Mouse (Mus musculus) layer of hippocampus, adult 8-10 months (tissue): ENCODE measurements around the gene Klf1. TPM values are rescaled to one million over a fixed set of nuclear protein-coding genes. Genes with fewer than 3 reads are reported as not detected.
"Not testable (repeated sequence)": the region's sequence is repeated elsewhere in the genome, so short reads cannot be mapped to it uniquely, and the experiment has no call there.

Source experiments
- DNase-seq, 2 experiments: peaks; one replicate each; pipeline ENCODE4 v3.0.0; 2022; ENCODE audit warnings: low spot score in 2 of 2
- total RNA-seq, 4 experiments: library from RNA; stranded (reverse); gene quantifications; 2 replicates each; pipeline ENCODE4 v1.2.4; 2022

The Klf1 gene
- total RNA-seq, 4 experiments from 2014 or later: 0.21 to 0.31 TPM; not detected in 2

DNA sequence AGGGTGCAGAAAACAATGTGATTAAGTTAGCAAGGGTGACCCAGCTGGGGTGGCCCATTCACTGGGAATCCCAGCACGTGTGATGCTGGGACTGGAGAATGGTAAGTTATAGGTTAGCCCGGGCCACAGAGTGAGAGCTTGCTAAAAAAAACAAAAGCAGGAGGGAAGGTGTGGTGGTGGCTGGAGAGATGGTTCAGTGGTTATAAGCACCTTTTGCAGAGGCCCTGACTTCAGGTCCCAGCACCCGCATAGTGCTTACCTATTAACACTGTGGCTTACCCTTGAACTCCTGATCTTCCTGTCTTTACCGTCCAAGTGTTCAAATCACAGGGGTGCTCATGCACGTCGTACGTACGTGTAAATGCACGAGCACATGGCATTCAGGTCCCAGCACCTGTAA is 5.3 kb downstream of the Klf1 start:
- no peak for DNase-seq

DNA sequence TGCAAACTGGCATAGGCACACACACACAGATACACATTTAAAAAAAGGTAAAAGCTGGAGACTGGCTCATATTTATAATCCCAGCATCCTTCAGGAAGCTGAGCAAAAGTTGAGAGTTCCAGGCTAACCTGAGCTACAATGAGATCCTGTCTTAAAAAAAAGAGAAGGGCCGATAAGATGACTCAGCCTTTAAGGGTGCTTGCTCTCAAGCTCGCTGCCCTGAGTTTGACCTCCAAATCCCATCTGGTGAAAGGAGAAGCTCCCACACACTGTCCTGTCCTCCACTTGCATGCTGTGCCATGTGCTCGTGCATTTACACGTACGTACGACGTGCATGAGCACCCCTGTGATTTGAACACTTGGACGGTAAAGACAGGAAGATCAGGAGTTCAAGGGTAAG is 5.8 kb downstream of the Klf1 start:
- no peak for DNase-seq

DNA sequence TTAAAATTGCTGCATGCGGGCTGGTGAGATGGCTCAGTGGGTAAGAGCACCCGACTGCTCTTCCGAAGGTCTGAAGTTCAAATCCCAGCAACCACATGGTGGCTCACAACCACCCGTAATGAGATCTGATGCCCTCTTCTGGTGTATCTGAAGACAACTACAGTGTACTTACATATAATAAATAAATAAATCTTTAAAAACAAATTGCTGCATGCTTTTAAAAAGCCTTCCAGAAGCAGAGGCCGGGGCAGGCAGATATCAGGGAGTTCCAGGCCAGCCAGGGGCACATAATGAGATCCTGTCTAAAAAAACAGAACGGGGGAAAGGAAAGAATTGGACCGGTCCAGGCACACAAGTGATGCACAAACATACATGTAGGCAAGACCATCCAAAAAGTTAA is 6.3 kb downstream of the Klf1 start:
- not testable (repeated sequence) for DNase-seq

DNA sequence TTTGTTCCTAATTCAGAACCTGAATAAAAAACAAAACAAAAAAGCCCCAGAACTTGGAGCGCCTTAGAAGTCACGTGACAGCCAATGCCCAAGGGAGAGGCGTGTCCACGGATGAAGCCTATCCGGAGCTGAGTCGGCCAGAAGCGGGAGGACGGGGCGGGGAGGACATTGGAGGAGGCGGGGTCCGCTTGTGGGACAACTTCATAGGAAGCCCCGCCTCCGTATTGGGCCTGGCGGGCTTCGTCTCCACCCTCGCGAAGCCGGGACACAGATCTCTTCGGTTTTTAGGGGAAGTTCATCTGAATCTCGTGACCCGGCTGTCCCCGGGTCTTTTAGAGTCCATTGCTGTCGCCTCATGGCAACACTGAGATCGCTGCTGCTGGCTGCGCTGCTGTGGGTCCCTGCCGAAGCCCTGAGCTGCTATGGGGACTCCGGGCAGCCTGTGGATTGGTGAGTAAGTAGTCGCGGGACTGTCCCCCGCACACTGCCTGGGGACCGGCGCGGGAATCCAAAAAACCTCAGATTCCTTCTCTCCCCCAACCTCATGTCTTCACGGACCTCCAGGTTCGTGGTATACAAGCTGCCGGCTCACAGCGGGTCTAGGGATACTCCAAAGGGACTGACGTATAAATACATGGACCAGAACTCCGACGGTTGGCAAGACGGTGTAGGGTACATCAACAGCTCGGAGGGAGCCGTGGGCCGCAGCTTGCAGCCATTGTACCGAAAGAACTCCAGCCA is 6.9 kb downstream of the Klf1 start, which contains the start of gene Dnase2a:
Dnase2a (plus strand) TSS at position 140 of the 741 bp plus-strand sequence.
- DNase-seq: peak; percentile 79 to 87

DNA sequence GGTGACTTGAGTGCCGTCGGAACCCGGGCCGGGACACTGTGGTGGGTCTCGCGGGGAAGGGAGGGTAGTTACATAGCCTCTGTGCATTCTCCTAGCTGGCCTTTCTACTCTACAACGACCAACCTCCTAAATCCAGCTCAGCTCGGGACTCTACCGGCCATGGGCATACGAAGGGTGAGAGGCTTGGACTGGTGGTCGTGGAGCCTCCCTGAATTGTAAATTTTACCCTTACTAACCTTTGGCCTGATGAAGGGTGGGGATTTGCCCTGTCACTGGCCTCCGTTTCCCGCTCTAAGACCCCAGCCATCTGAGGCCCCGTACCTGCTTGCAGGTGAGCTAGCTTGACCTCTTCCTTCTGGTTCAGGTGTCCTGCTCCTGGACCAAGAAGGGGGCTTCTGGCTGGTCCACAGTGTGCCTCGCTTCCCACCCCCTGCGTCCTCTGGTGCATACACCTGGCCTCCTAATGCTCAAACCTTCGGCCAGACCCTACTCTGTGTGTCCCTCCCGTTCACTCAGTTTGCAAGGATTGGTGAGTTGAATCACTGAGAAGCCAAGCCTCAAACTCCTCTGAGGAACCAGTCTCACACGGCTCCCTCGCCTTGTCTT is 7.5 kb downstream of the Klf1 start:
- DNase-seq: no peak

DNA sequence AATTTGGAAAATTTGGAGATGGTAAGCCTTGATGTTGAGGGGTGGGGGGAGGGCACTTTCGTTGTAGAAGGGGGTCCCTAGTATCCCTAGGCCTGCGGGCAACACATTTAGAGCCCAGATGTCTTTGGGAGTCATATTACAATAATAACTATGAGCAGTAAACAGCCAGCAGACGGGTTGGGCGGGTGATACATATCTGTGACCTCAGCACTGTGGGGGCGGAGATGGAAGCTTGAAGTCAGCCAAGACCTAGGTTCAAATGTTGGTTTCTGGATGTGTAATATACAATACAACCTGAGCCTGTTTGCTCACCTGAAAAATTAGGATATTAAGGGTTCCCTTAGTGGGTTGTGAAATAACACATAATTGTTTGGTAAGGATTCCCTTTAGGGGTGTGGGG is 8.2 kb downstream of the Klf1 start:
- DNase-seq: no peak

DNA sequence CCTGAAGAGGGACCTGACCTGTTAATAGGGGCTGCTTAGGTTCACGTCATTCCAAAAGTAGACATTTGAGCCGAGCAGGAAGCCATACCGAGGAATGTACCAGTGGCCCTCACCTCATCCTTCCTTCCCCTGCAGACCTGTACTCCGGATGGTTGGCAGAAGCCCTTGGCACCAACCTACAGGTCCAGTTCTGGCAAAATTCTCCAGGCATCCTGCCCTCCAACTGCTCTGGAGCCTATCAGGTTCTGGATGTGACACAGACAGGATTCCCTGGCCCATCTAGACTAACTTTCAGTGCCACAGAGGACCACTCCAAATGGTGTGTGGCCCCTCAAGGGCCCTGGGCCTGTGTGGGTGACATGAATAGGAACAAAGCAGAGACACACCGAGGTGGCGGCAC is 8.8 kb downstream of the Klf1 start:
- DNase-seq: no peak

DNA sequence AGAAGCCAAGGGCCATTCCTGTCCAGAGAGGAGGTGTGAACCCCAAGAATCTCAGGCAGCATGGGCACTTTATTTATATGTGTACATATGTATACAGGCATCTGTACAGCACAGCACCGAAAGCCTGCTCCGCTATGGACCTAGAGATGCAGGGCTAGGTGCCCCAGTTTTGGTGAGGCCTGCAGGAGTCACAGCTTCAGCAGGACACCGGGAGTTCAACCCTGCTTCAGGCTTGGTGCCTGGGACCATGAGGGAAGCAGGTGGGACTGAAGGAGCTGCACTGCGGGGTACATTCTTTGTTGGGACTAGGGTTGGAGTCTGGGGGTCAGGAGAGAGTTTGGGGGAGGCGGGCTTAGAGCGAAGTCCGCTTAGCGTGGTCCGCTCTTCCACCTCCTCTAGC is 10.1 kb downstream of the Klf1 start:
- no peak for DNase-seq

DNA sequence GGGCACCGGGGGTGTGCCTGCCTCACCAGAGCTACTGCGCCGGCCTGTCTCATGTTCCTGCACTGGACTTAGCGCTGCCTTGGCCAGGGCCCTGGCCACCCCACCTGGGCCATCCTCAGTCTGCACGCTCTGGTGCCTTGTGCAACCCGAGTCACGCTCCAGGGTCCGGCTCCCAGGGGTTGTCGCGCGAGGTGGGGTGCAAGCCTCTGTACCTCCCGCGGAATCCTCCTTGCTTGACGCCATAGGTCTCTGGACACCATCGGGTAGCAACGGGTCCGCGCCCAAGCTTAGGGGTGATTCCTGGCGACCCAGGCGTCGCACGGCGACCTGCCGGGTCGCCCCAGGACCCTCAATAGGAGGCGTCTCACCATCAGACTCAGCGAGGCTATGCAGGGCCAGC is 10.7 kb downstream of the Klf1 start:
- DNase-seq: no peak

DNA sequence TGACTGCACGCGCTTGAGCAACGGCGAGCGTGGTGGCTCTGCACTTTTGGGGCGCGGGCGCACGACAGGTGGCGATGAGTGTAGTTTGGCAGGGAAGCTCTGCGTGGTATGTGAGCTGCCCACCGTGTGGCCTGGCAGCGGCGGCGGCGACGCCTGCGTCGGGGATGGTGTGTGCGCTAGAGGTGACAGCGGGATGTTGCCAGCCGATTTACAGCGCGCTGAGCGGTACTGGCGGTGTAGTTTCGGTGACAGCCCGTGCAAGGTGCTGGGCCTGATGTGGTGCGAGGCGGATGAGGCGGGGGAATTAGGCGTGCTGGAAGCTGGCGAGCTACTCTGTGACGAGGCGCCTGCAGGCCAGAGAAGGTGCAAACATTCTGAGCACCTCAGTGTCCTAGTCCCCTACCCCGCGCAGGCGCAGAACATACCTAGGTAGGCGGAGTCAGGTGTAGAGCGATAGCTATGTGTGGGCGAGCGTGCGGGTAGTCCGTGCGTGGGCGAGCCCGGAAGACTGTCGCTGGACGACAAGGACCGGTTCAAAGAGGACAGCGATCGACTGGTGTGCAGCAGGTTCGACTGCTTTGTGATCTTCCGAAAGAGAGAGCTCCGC is 11.3 kb downstream of the Klf1 start:
- peak in 1 of 2 experiments; percentile 46 for DNase-seq

DNA sequence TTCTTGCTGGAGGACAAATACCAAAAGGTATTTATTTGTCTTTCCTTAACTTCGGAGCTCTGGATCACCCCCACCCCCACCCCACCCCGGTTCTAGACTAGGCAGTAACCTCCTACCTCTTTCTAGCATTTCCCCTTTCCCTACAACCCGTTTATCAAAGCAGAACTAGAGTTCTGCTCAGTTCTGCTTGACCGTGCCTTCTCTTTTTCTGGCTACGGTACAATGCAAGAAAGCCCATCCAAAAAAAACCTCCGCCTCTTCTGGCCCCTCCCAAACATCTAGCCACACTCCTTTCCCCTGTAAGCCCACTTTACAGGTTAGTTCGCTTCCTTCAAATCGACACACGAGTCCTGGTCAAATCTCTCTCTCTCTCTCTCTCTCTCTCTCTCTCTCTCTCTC is 11.8 kb downstream of the Klf1 start:
- DNase-seq: no peak

DNA sequence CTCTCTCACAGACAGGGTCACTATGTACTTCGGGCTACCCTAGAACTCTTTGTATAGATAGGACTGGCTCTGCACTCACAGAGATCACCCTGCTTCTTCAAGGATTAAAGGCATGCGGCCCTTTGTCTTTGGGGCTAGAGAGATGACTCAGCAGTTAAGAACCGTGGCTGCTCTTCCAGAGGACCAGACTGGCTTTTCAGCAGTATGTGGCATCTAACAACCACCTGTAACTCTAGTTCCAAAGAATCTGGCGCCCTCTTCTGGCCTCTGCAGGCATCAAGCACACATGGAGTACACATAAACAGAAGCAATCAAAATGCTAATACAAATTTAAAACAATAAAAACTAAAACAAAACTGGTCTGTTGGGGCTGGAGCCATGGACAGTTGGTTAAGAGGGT is 12.2 kb downstream of the Klf1 start:
- no peak for DNase-seq

DNA sequence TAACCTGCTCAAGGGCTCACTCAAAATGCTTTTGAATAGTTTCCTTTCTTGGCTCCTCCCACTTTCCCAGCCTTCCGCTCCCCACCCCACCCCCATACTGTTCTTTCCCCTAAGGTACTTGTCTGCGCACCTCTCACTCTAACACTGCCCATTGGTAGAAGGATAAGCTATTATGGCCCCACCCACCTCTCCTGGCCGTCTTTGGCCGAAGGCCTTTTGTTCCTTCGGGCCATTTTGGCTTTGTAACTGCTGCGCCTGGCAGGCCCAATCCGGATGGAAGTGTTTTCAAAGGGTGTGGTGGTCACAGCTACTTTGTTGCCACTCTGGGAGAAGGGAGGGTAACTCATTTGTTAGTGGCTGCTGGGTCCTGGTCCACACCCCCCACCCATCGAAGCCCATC is 13.5 kb downstream of the Klf1 start:
- no peak for DNase-seq

DNA sequence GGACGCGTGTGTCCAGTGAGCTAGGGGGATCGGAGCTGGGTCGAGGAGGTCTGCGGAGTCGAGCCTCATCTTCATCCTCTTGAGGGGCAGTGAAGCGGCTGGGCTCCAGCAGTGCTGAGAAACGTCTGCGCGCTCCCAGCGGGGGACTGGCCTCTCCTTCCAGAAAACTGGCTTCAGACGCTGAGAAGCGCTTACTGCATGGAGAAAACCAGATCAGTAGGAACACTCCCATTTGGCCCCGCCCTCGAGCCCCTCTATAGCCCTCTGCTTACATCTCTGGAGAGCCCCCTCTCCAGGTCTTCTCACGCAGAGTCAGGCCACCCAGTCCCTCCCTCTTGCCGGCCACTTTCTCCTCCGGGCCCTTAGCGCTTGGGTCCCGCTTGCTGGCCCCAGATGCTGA is 16.1 kb downstream of the Klf1 start:
- no peak for DNase-seq

DNA sequence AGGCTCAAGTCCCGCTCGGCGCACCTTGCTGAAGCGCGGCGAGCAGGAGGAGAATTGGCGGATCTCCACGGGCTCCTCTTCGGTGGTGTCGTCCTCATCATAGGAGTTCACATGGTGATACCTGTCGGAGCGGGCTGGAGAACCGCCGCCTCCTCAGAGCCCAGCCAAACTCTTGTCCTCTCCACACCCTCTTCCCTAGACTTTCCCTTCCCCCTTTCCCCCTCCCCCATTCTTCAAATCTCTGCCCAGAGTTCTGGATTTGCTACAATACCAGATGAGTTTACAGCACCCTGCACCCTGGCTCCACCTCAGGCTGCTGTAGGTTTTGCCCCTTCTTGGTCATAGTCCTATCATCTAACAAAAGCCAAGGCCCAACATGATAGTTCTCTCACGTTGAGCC is 16.9 kb downstream of the Klf1 start:
- DNase-seq: no peak

DNA sequence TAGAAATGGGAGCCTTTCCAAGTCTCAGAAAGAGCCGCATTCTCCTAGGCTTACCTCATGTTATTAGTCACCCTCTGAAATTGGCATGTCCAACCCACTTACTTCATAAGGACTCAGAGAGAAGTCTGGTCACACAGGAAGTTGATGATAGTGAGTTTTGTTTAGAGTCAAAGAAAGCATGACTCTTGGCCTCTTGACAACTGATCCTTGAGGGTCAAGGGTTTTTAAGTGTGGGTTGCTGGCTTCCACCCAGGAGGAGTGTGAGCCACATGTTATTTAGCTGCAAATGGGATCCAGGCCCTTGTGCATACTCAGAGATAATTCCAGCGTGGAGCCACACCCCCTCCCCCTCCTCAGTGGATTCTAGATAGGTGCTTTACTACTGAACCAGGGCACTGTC is 19.9 kb downstream of the Klf1 start:
- no peak for DNase-seq

DNA sequence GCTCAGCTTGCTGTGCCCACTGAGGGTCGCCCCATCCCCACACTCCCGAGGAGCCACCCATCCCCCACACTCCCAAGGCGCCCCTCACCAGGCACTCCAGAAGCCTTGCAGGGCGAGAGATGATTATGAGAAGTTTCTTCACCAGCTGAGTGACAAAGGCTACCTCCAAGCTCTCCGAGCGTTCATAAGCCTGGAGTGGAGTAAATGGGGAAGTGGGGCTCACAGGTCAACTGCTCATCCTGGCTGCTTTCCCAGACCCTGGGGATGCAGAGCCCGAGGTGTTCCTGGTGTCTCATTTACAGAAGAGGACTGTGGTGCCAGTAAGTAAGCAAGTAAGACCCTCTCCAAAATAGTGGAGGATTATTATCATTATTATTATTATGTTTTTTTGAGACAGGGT is 23.8 kb downstream of the Klf1 start:
- DNase-seq: no peak

DNA sequence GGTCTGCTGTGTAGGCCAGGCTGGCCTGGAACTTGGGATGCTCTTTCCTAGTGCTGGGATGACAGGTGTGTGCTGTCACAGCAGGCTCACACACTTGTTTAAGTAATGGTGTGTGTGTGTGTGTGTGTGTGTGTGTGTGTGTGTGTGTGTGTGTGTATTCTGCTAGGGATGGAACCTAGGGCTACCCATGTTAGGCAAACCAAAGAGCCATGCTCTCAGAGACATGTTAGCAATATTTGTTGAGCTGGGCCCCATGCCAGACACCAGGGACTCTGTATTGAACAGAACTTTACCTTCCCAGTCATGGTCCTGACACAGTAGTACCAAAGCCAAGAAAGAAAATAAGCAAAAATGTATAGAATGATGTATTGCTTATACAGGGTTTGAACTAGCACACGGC is 25.8 kb downstream of the Klf1 start:
- no peak for DNase-seq

DNA sequence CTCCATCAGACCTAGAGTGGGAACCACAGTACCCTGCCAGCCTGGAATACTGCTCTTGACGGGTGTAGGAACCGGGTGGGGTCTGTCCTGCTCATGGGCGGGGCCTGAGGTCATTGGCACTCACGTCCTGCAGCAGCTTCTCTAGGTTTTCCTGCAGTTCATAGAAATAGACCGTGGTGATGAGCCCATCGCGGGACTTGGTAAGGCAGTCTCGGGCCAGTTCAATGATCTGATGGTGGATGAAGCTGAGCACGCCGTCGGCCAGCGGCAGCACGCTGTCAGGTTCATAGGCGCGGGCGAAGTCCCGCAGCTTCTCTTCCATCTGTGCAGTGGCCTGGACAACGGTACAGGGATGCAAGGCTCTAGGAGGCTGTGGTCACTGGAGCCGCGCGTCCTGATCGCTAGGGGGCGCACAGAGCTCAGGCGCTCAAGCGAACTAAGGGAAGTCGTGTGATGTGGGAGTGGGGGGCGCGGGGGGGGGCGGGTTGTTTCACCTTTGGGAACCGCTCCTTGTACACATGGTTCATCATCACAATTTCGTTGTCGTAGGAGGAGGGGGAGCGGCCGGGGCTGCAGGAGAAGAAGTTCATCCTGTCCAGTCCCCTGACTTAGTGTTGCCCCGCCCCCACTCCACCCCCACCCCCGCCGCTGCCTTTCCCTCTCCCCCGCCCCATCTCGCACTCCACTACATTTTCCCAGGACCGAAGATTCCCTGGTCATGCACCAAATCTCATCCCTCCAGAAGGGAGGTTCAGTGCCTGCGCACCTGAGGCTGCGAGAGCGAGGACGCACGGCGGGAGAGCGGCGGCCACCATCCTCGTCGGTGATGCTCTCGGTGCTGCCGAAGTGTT is 27.0 kb downstream of the Klf1 start:
- DNase-seq: peak in 1 of 2 experiments; percentile 65

DNA sequence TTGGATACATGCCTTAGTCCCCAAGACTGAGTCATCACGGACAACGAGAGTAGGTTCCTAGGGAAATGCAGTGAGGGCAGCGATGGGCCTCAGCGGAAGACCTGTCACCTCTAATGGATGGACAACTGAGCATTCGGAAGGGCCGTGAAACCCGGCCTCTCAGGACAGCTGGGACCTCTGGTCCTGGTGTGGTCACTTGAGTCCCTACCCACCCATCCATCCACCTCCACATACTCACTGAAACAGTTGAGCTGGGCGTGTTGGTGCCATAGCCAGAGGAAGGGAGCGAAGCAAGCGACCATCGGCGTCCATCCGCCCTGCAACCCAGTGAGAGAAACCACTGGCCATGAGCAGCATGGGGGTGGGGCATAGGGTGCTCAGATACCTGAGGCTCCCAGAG is 28.9 kb downstream of the Klf1 start:
- DNase-seq: no peak

DNA sequence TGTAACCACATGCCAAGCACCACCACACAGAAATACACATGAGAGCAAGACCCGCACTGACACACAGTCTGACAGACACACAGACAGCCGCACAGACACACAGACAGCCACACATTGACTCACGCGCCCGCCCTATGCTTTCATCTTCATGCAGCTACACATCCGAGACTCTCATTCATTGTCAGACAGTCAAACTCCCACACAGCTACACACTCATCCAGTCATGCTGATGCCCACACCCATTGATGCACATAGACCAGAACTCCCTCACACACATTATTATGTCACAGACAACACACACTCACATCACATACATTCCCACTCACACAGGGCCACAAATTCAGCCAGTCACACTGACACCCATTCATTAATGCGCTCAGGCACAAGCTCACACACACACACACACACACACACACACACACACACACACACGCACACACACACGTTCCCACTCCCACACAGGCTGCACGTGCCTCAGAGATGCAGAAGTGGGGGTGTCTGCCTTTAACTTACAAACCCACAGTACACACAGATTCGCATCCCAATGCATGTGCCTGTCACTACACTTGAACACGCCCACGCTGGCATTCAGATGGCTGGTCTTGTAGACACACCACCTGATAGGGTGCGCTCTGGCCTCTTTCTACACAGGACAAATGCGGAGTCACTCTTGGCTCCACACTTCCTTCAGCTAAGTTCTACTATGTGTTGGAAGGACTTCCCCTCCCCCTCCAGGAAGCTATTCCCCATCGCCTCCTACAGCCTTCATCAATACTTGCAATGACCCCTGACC is 32.2 kb downstream of the Klf1 start:
- DNase-seq: no peak
